Mouse (Mus musculus) heart, embryonic 15.5 days (tissue): ENCODE results near the gene Gm28308. TPM values are rescaled to one million over a fixed set of nuclear protein-coding genes. Genes with fewer than 3 reads are reported as not detected.

Experiments used
- ATAC-seq: fragments of 200-750 bp; cut with Nextera tagmentation; replicated peaks from 2 replicates; pipeline ENCODE4 v1.8.0; 2017; ENCODE audit warnings: low read depth, moderate TSS enrichment; ENCODE audit not compliant: insufficient number of reproducible peaks, insufficient read depth, low FRiP score
- H3K27ac ChIP-seq: fragments of 300-500 bp; sonication (generic); 2 replicates; pipeline ENCODE4 v1.5.1; 2015; ENCODE audit warnings: mild to moderate bottlenecking, inconsistent platforms
- H3K27me3 ChIP-seq: fragments of 300-500 bp; sonication (generic); 2 replicates; pipeline ENCODE4 v1.6.1; 2015; ENCODE audit warnings: inconsistent platforms
- H3K36me3 ChIP-seq: fragments of 300-500 bp; sonication (generic); 2 replicates; pipeline ENCODE4 v1.6.1; 2015; ENCODE audit warnings: mild to moderate bottlenecking, inconsistent platforms
- H3K4me1 ChIP-seq: fragments of 300-500 bp; sonication (generic); replicated peaks from 2 replicates; pipeline ENCODE4 v1.6.1; 2015; ENCODE audit warnings: inconsistent platforms
- H3K4me2 ChIP-seq: fragments of 300-500 bp; sonication (generic); 2 replicates; pipeline ENCODE4 v1.6.1; 2015; ENCODE audit warnings: inconsistent platforms, mild to moderate bottlenecking, moderate library complexity
- H3K4me3 ChIP-seq: fragments of 300-500 bp; sonication (generic); 2 replicates; pipeline ENCODE4 v1.5.1; 2015; ENCODE audit warnings: mild to moderate bottlenecking, inconsistent platforms
- H3K9ac ChIP-seq: fragments of 300-500 bp; sonication (generic); 2 replicates; pipeline ENCODE4 v1.6.1; 2015; ENCODE audit warnings: mild to moderate bottlenecking, inconsistent platforms
- H3K9me3 ChIP-seq: fragments of 300-500 bp; sonication (generic); replicated peaks from 2 replicates; pipeline ENCODE4 v1.6.1; 2016; ENCODE audit warnings: inconsistent platforms
- WGBS: fragments of 180-500 bp; shearing (Covaris S2); methylation state at CpG from one replicate; pipeline ENCODE4 v1.1.7; 2015; ENCODE audit warnings: mixed read lengths; 5-methylcytosine and 5-hydroxymethylcytosine counted together
- polyA plus RNA-seq: library from polyadenylated mRNA; unstranded; fragments of >200 nt; fragmentation: Nextera tagmentation; extraction: Ambion mirVana; gene quantifications from 2 replicates; pipeline ENCODE4 v1.2.1, GENCODE M21; 2015

Gene Gm28308
- polyA plus RNA-seq, 1 experiment from 2014 or later, result not detected

DNA sequence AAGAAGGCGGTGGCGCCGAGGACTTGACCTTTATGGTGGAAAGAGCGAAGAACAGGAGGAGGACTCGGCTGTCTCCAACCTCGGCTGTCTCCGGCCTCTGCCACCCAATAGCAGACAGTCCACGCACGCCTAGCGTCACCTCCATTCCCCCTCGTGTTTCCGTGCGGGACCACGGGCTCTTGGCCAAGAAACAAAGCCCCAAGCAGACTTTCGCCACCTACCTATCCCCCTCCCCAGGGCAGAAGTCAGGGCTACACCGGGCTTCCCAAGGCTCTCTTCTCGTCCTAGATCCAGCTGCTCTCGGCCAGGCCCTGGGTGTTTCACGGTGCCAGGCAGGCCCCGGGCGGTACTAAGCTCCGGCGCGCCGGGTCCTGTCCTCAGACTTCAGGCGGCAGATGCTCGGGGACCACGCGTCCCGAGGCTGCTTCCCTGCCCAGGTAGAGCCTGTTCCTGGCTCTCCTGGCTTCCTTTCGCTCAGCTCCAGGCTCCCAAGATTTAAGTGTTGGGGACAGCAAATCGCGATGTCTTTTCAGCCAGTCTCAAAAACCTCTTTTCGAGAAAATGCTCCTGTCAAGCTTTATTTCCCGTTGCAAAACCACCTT, 39.7 kb upstream of the Gm28308 start:
- 1% methylated on average over 35 of the region's 35 CpGs for WGBS
- Histone ChIP-seq H3K36me3 (no peaks in the 10 kb centered on the region), H3K4me2 (no peak overlapping the region), H3K4me1 (peaks cover 10% of the 10 kb centered on the region; the same call in 1 of the 2 replicates), H3K27ac (no peak overlapping the region), H3K27me3 (peaks cover 93% of the 10 kb centered on the region), H3K9me3 (no peaks in the 10 kb centered on the region), H3K4me3 (no peak overlapping the region; the same call in 1 of the 2 replicates), H3K9ac (no peak overlapping the region)
- ATAC-seq, result no peak

- Histone ChIP-seq H3K9ac (no peak overlapping the region), H3K27me3 (peaks cover 94% of the 10 kb centered on the region), H3K27ac (no peak overlapping the region), H3K9me3 (no peaks in the 10 kb centered on the region), H3K36me3 (no peaks in the 10 kb centered on the region), H3K4me1 (peaks cover 10% of the 10 kb centered on the region; the same call in 1 of the 2 replicates), H3K4me2 (no peak overlapping the region), H3K4me3 (no peak overlapping the region)
- no peak for ATAC-seq
- WGBS, result 5% methylated on average over 24 of the region's 24 CpGs
These were observed 39.1 kb upstream of the Gm28308 start for GRCm38 (mm10) chr6:52252016-52252774.

GRCm38 (mm10) chr6:52251177-52251879, 38.2 kb upstream of the Gm28308 start:
- Histone ChIP-seq H3K4me1 (peaks cover 10% of the 10 kb centered on the region), H3K36me3 (no peaks in the 10 kb centered on the region), H3K4me3 (no peak overlapping the region), H3K27me3 (peaks cover 95% of the 10 kb centered on the region), H3K4me2 (no peak overlapping the region), H3K9me3 (no peaks in the 10 kb centered on the region), H3K9ac (no peak overlapping the region), H3K27ac (no peak overlapping the region)
- ATAC-seq, result no peak
- WGBS, result 15% methylated on average over 7 of the region's 7 CpGs

DNA sequence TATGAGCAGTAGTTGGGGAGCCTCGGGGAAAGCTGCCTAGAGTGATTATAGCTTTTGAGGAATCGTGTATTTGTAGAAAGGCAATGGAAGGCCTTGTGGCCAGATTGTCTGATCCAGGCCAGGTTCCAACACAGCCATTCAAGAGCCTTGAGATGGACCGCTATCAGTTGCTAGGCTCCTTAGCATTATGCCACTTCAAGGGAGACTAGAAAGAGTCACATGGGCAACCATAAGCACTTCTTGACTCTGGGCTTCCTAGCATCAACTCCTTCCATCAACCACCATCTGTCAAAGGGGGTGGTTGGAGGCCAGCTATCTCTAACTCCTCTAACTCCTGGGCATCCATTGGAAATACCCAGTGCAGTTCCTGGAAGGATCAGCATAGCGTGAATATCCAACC, 36.7 kb upstream of the Gm28308 start:
- Histone ChIP-seq H3K4me2 (no peak overlapping the region), H3K4me1 (peaks cover 21% of the 10 kb centered on the region), H3K27ac (no peak overlapping the region), H3K36me3 (no peaks in the 10 kb centered on the region), H3K9me3 (no peaks in the 10 kb centered on the region), H3K9ac (no peak overlapping the region), H3K4me3 (no peak overlapping the region), H3K27me3 (peaks cover 97% of the 10 kb centered on the region)
- ATAC-seq, result no peak
- WGBS, result 6% methylated on average over 4 of the region's 4 CpGs

- H3K4me1 ChIP-seq, result peaks cover 21% of the 10 kb centered on the region
- no peak for ATAC-seq
- no peak overlapping the region for H3K27ac ChIP-seq
- no peaks in the 10 kb centered on the region for H3K36me3 ChIP-seq
- no peak overlapping the region for H3K4me3 ChIP-seq
- WGBS, result 1% methylated on average over 16 of the region's 16 CpGs
- no peaks in the 10 kb centered on the region for H3K9me3 ChIP-seq
- no peak overlapping the region; the same call in 1 of the 2 replicates for H3K4me2 ChIP-seq
- no peak overlapping the region for H3K9ac ChIP-seq
- peaks cover 98% of the 10 kb centered on the region for H3K27me3 ChIP-seq
These were observed 36.2 kb upstream of the Gm28308 start for GRCm38 (mm10) chr6:52249415-52249738.

DNA sequence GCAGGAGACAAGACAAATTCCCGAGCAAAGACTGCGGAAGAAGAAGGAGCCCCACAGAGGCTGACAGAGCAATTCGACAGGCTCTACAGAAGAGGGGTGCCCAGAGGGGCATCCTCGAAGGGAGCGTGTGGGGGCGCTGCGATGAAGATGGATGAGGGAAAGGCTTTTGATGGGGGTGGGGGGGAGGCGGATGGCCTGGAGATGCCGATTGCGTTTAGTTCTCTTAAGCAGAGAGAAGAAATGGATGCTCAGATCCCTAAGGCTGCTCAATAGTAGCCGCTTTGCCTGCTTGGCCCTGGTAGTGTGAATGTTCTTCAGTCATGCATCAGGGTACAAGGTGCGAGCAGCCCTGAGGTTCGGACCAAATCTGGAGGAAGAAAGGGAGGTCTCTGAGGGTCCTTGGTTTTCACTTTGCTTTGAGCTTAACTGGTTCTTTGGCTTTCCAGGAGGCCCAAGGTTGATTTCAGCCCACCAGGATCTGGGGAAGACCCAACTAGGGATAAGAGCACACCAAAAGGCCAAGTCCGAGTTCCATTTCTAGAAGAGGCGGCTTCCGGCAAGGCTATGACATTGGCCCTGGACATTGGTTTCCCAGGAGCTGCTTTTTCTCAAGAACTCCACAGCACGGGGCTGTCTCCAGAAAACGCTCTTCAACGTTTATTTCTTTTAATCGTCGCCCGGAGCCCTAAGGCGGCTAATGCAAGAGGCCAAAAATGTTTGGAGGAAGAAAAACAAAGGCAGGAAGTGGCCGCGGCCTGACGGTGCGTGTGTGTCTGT, 35.7 kb upstream of the Gm28308 start:
- Histone ChIP-seq H3K9ac (no peak overlapping the region), H3K4me1 (peaks cover 21% of the 10 kb centered on the region), H3K27ac (no peak overlapping the region), H3K4me3 (no peak overlapping the region), H3K36me3 (no peaks in the 10 kb centered on the region), H3K9me3 (no peaks in the 10 kb centered on the region), H3K27me3 (peaks cover 98% of the 10 kb centered on the region), H3K4me2 (no peak overlapping the region; the same call in 1 of the 2 replicates)
- no peak for ATAC-seq
- 2% methylated on average over 27 of the region's 27 CpGs for WGBS

GRCm38 (mm10) chr6:52247766-52248637, 34.9 kb upstream of the Gm28308 start:
- Histone ChIP-seq H3K4me2 (no peak overlapping the region), H3K27me3 (peaks cover 98% of the 10 kb centered on the region), H3K4me3 (no peak overlapping the region), H3K27ac (no peak overlapping the region), H3K9me3 (no peaks in the 10 kb centered on the region), H3K36me3 (no peaks in the 10 kb centered on the region), H3K9ac (no peak overlapping the region), H3K4me1 (peaks cover 15% of the 10 kb centered on the region)
- 2% methylated on average over 23 of the region's 23 CpGs for WGBS
- ATAC-seq, result no peak

GRCm38 (mm10) chr6:52246916-52247315, 33.8 kb upstream of the Gm28308 start:
- Histone ChIP-seq H3K9me3 (no peaks in the 10 kb centered on the region), H3K27me3 (peaks cover 98% of the 10 kb centered on the region), H3K9ac (no peak overlapping the region), H3K36me3 (no peaks in the 10 kb centered on the region), H3K27ac (no peak overlapping the region), H3K4me1 (peaks cover 15% of the 10 kb centered on the region), H3K4me3 (no peak overlapping the region), H3K4me2 (no peak overlapping the region)
- 9% methylated on average over 3 of the region's 3 CpGs for WGBS
- ATAC-seq, result no peak

DNA sequence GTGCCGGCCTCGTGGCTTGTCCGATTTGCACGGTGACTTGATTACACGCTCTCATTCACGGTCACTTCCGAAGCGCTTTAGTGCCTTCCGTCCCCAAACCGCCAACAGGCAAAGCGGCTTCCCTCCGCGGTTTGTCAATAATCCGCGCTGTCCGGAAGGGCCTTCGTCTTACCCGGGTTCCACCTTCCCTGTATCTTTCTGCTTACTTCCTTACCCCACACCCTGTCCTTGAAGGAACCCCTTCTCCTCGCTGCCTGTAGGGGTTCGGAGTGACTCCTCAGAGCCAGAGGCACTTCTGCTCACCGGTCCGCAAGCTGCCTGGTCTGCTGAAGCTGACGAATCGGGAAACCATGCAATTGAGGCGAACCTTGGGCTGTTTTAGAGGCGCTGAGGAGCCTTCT, 33.3 kb upstream of the Gm28308 start:
- Histone ChIP-seq H3K9ac (no peak overlapping the region), H3K36me3 (no peaks in the 10 kb centered on the region), H3K27me3 (peaks cover 98% of the 10 kb centered on the region), H3K27ac (no peak overlapping the region), H3K4me2 (no peak overlapping the region), H3K9me3 (no peaks in the 10 kb centered on the region), H3K4me3 (no peak overlapping the region; the same call in 1 of the 2 replicates), H3K4me1 (peaks cover 15% of the 10 kb centered on the region)
- WGBS, result 2% methylated on average over 26 of the region's 26 CpGs
- no peak for ATAC-seq

- 0 out of 2 replicates have a peak, but pooled peaks have one; percentile 17 for ATAC-seq
- 1% methylated on average over 20 of the region's 20 CpGs for WGBS
- Histone ChIP-seq H3K9ac (no peak within 1 kb of the TSS), H3K4me2 (peak within 1 kb of the TSS; percentile 30), H3K4me1 (peaks cover 15% of the 10 kb centered on the region), H3K9me3 (no peaks in the 10 kb centered on the region), H3K4me3 (peak within 1 kb of the TSS; percentile 25), H3K27ac (no peak within 1 kb of the TSS), H3K27me3 (peaks cover 98% of the 10 kb centered on the region), H3K36me3 (no peaks in the 10 kb centered on the region)
These were observed 32.6 kb upstream of the Gm28308 start, which contains the start of gene Hoxa11 for GRCm38 (mm10) chr6:52245757-52246142. Gene Hoxa11, minus strand, starts transcription at chr6:52245810.
